Mouse (Mus musculus) limb, embryonic 14.5 days (tissue): ENCODE data around the gene Mmab. TPM values are rescaled to one million over a fixed set of nuclear protein-coding genes. Genes with fewer than 3 reads are reported as not detected.

Source experiments
- ATAC-seq: fragments of 200-750 bp; cut with Nextera tagmentation; 2 replicates; pipeline ENCODE4 v1.8.0; 2017; ENCODE audit warnings: low read depth, moderate number of reproducible peaks, moderate TSS enrichment; ENCODE audit not compliant: low FRiP score
- DNase-seq: peaks from one replicate; pipeline ENCODE4 v3.0.0-alpha.2; 2015; ENCODE audit warnings: low spot score
- H3K27ac ChIP-seq: fragments of 300-500 bp; sonication (generic); replicated peaks from 2 replicates; pipeline ENCODE4 v1.5.1; 2014; ENCODE audit warnings: low read depth, mild to moderate bottlenecking, low read length, moderate library complexity, mixed read lengths
- H3K27me3 ChIP-seq: fragments of 300-500 bp; sonication (generic); 2 replicates; pipeline ENCODE4 v1.6.1; 2014; ENCODE audit warnings: low read length, mixed read lengths; ENCODE audit not compliant: control insufficient read depth, insufficient read depth
- H3K36me3 ChIP-seq: fragments of 300-500 bp; sonication (generic); 2 replicates; pipeline ENCODE4 v1.6.1; 2014; ENCODE audit warnings: mild to moderate bottlenecking, low read length, moderate library complexity, mixed read lengths; ENCODE audit not compliant: control insufficient read depth, insufficient read depth
- H3K4me1 ChIP-seq: fragments of 300-500 bp; sonication (generic); 2 replicates; pipeline ENCODE4 v1.6.1; 2014; ENCODE audit warnings: antibody characterized with exemption, low read length, mixed read lengths; ENCODE audit not compliant: control insufficient read depth, insufficient read depth
- H3K4me2 ChIP-seq: fragments of 300-500 bp; sonication (generic); replicated peaks from 2 replicates; pipeline ENCODE4 v1.6.1; 2014; ENCODE audit warnings: low read depth, mild to moderate bottlenecking, low read length, moderate library complexity; ENCODE audit not compliant: severe bottlenecking
- H3K4me3 ChIP-seq: fragments of 300-500 bp; sonication (generic); replicated peaks from 2 replicates; pipeline ENCODE4 v1.5.1; 2014; ENCODE audit warnings: low read length
- H3K9ac ChIP-seq: fragments of 300-500 bp; sonication (generic); 2 replicates; pipeline ENCODE4 v1.6.1; 2014; ENCODE audit warnings: mild to moderate bottlenecking, low read depth, low read length, moderate library complexity; ENCODE audit not compliant: severe bottlenecking
- H3K9me3 ChIP-seq: fragments of 300-500 bp; sonication (generic); 2 replicates; pipeline ENCODE4 v1.6.1; 2016; ENCODE audit warnings: low read length; ENCODE audit not compliant: control insufficient read depth
- POLR2A ChIP-seq: fragments of 200-500 bp; IDR thresholded peaks from 2 replicates; pipeline ENCODE4 v1.8.0; 2012; ENCODE audit warnings: inconsistent platforms, mild to moderate bottlenecking, moderate library complexity, borderline replicate concordance; ENCODE audit not compliant: insufficient read depth, insufficient read length; ENCODE audit errors: extremely low read depth
- WGBS: fragments of 180-500 bp; shearing (Covaris S2); extraction: QIAGEN DNeasy Blood & Tissue Kit; methylation state at CpG from one replicate; pipeline ENCODE4 v1.1.7; 2014; 5-methylcytosine and 5-hydroxymethylcytosine counted together
- polyA plus RNA-seq, 2 experiments: library from polyadenylated mRNA; depleted of rRNA in 1 of 2; stranded (reverse) in 1 of 2; unstranded in 1 of 2; fragments of >200 nt; fragmentation: Nextera tagmentation in 1 of 2; extraction: Ambion mirVana in 1 of 2; gene quantifications; 2 replicates each; pipeline versions ENCODE4 v1.2.1 to v1.2.3; 2012 to 2014

Mmab gene
- polyA plus RNA-seq (2012; rRNA removed) (41.3 and 41.6 TPM in 2 replicates), polyA plus RNA-seq (2014; fragmentation: Nextera tagmentation; extraction: Ambion mirVana) (29.4 and 30.4 TPM in 2 replicates)

DNA sequence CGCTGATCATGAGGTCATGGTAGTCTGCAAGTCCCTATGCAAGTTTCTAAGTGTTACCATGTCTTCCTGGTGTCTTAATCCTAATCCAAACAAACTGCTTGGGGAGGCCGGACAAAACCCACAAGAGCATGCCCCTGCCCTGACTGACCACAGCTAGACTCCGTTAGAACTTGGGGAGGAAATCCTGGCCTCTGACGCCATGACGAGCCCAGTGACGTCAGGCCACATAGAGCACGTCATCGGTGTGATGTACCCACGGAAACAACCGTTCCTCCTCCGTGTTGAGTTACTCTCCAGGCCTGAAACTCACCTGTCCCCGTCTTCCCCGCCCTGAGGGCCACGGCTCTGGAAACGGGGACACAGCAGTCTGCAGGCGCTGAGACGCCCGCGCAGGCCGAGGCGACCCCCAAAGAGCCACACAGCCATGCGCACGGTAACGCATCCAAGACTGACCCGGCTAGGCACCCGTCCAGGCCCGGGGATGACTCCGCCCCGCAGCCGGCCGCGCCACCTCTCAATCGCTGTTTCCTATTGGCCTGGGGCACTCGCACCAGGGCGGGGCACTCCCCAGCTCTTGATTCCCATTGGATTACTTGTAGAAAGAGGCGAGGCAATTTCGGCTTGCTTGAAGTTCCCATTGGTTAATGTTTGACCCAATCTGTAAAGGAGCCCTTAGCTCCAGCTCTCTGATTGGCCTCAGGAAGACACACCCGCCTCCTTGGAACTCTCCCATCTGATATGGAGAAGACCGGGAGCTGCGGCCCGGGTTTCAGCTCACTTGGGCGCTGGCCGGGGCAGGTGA, at the start of gene Mmab, which contains the start of gene Mvk:
Gene Mmab (minus strand): TSS at position 495 of the 802 bp plus-strand sequence.
Gene Mvk (plus strand): TSS at position 704 of the 802 bp plus-strand sequence.
- peak within 1 kb of the TSS; percentile 80 for H3K4me3 ChIP-seq
- DNase-seq (peak; percentile 99), ATAC-seq (peak; percentile 98)
- peak within 1 kb of the TSS; percentile 70 for H3K9ac ChIP-seq
- peak within 1 kb of the TSS; percentile 75 for H3K27ac ChIP-seq
- 2% methylated on average over 41 of the region's 43 CpGs for WGBS
- peak; percentile 79; the same call in 1 of the 2 replicates for TF ChIP-seq POLR2A
- H3K36me3 ChIP-seq = peaks cover 26% of the 10 kb centered on the region
- peak within 1 kb of the TSS; percentile 81 for H3K4me2 ChIP-seq
- H3K4me1 ChIP-seq = peaks cover 12% of the 10 kb centered on the region
- H3K27me3 ChIP-seq = no peaks in the 10 kb centered on the region
- no peaks in the 10 kb centered on the region for H3K9me3 ChIP-seq

DNA sequence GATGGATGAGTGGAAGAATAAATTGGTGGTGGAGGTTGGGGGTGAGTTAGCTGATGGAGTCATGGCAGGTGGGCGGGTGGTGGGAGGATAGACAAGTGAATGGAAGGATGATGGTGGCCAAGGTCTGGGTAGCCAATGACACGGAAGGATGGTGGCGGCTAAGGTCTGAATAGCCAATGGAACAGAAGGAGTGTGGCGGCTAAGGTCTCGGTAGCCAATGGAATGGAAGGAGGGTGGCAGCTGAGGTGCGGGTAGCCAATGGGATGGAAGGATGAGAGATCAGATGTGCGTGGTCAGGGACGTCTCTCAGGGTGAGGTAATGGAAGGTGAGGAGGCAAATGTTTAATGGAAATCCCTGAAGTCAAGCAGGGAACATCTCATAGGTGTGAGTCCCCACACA, 46.4 kb upstream of the Mmab start:
- no peak overlapping the region for H3K4me3 ChIP-seq
- no peak overlapping the region for H3K9ac ChIP-seq
- WGBS = 94% methylated on average over 8 of the region's 8 CpGs
- no peak overlapping the region for H3K4me2 ChIP-seq
- DNase-seq = no peak
- H3K36me3 ChIP-seq = no peaks in the 10 kb centered on the region
- no peaks in the 10 kb centered on the region for H3K9me3 ChIP-seq
- H3K27me3 ChIP-seq = no peaks in the 10 kb centered on the region
- TF ChIP-seq POLR2A = no peak
- no peak overlapping the region for H3K27ac ChIP-seq
- H3K4me1 ChIP-seq = no peaks in the 10 kb centered on the region
- ATAC-seq = no peak

DNA sequence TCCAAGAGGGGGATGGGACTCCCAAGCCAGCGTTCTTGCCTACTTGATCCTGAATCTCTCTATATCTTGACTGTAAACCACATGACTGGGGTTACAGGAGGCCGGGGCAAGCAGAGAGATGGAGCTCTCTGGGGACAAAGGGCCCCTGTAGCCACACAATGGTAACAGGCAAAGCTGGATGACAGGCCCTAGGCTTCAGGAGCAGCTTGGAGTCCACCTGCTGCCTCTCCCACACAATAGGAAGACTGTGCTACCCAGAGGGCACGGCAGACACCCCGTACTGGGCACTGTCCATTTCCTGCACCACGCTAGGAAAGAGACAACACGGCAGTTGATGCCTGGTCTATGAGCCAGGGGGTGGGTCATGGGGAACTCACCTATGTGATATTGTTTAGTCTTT, 45.7 kb upstream of the Mmab start:
- DNase-seq (no peak), ATAC-seq (no peak)
- no peaks in the 10 kb centered on the region for H3K9me3 ChIP-seq
- H3K9ac ChIP-seq = no peak overlapping the region
- 91% methylated on average over 5 of the region's 6 CpGs for WGBS
- no peak overlapping the region for H3K4me2 ChIP-seq
- H3K4me3 ChIP-seq = no peak overlapping the region
- TF ChIP-seq POLR2A = no peak
- no peak overlapping the region for H3K27ac ChIP-seq
- no peaks in the 10 kb centered on the region for H3K4me1 ChIP-seq
- H3K36me3 ChIP-seq = no peaks in the 10 kb centered on the region
- H3K27me3 ChIP-seq = no peaks in the 10 kb centered on the region

DNA sequence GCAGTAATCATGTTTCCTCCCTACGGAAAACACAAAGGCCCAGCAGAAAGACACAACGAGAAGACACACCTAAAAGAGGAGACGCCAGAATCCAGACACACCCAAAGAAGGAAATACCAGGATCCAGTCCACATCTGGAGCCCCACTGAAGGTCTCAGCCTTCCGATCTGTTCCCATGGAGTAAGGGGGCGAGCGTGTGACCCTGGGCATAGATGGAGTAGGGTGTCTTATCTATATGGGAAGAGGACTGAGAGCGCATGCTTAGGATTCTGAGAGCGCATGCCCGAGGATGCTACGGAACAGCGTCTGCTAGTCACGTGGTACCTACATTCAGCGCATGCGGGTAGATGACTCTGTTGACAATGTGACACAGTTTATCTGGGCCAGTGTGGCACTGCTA, 41.8 kb upstream of the Mmab start:
- TF ChIP-seq POLR2A = no peak
- Histone ChIP-seq H3K4me1 (no peaks in the 10 kb centered on the region), H3K36me3 (no peaks in the 10 kb centered on the region), H3K4me2 (no peak overlapping the region), H3K9me3 (no peaks in the 10 kb centered on the region), H3K4me3 (no peak overlapping the region), H3K27ac (no peak overlapping the region), H3K9ac (no peak overlapping the region), H3K27me3 (no peaks in the 10 kb centered on the region)
- no peak for ATAC-seq
- WGBS = 91% methylated on average over 14 of the region's 14 CpGs
- DNase-seq = no peak

GRCm38 (mm10) chr5:114482587-114483011, 38.7 kb upstream of the Mmab start:
- Histone ChIP-seq H3K4me2 (no peak overlapping the region), H3K4me1 (no peaks in the 10 kb centered on the region), H3K4me3 (no peak overlapping the region), H3K9me3 (no peaks in the 10 kb centered on the region), H3K36me3 (no peaks in the 10 kb centered on the region), H3K27ac (no peak overlapping the region), H3K9ac (no peak overlapping the region), H3K27me3 (no peaks in the 10 kb centered on the region)
- DNase-seq = no peak
- no peak for TF ChIP-seq POLR2A
- no peak for ATAC-seq
- 13% methylated on average over 14 of the region's 14 CpGs for WGBS
